Mouse (Mus musculus): ENCODE measurements around the gene Hs6st3.
"Not testable (repeated sequence)": the region's sequence is repeated elsewhere in the genome, so short reads cannot be mapped to it uniquely, and the experiment has no call there.

Gene Hs6st3

DNA sequence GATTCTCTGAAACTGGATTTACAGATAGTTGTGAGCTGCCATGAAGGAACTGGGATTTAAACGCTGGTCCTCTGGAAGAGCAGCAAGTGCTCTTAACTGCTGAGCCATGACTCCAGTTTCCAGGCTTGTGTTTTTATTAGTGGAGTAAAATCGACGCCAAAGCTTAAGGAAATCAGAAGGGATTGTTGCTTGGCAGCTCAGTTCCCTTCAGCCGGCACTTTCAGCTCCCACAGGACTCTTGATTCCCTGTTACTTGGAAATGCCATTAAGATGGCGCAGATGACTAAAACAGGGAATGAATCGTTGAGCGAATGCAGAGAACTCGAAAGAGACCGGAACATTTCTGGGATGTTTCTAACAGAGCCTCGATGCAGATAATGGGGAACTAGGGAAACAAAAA, 112.2 kb downstream of the Hs6st3 start:
- no peak for DNase-seq

DNA sequence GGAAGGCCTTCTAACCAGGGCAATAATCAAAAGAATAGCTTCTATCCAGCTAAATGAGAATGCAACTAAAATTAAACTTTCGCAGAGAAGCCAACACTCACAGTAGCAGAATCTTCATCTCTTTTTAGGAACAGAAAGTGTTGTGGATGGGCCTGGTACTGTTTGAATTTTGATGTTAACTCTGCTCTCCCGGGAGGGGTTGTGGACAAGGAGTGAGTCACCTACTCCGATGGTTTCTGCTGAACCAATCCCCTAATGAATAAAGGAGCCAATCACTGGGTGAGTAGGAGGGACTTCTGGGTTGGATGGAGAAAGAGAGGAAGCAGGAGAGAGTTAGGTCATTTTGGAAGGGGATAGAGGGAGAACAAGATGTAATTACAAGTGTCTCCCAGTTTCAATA, 117.3 kb downstream of the Hs6st3 start:
- DNase-seq, result no peak

DNA sequence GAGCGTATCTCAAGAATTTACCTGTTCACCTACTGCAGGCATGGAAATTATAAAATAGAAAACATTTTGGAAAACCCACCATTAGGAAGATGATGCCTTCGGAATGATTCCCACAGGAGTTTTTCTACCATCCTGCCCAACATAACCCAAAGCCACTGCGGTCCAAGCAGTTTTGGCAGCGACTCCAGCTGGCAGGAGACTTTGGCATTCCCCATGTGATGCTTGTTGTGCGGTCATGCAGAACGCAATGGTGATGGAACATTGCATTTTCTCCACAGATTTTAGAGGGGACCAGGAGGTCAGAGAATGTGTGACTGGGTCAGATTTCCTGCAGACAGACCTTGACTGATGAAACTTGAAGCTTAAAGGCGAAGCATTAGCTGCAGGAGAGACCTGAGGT, 118.9 kb downstream of the Hs6st3 start:
- peak; percentile 94 for DNase-seq

DNA sequence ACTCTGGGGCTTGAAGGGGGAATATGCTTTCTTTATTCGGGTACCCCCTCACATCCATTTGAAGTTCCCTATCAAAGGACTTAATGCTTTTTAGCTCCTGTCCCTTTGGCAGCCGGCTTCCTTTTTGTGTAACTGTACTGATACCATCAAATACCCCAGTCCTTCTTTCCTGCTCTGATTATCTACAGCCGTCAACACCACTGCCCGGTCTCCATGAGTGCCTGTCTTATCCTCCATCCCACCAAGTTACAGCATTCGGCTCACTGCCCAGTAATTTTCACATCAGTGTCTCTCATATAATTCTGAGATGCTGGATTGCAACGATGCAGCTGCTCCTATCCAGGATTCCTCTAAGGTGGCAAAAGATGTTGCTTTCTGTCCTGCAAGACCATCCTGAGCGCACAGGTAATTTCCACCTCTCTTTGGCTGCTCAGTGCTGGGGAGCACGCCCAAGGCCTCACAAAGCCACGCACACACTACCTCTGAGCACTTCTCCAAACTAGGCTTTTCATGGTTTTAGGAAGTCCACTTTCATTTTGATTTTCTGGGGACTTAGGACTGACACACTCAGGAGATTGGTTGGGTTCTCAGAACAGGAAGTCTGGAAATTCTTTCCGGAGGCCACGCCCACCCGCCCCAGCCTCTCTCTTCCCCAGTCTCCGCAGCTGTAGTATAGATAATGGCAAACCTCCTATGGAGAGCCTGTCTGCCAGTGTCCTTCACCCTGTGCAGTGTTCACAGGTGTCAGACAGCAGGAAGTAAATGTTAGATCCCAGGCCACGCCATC, 122.2 kb downstream of the Hs6st3 start:
- no peak for DNase-seq

DNA sequence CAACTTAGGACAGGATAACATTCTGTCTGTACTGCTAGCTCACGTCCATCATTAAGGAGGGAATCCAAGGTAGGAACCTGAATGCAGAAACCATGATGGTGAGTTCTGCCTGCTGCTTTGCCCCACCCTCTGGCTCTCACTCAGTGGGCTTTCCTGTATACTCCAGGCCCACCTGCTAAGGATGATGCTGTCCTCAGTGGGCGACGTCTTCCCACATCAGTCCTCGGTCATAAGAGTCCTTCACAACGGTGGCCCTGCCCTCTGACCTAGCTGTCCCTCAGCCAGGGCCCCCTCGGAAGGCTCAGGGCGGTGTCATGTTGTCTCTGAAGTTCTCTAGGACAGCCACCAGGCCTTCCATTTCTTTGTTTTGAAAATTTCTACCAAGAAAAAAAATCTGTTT, 128.2 kb downstream of the Hs6st3 start:
- DNase-seq, result no peak

DNA sequence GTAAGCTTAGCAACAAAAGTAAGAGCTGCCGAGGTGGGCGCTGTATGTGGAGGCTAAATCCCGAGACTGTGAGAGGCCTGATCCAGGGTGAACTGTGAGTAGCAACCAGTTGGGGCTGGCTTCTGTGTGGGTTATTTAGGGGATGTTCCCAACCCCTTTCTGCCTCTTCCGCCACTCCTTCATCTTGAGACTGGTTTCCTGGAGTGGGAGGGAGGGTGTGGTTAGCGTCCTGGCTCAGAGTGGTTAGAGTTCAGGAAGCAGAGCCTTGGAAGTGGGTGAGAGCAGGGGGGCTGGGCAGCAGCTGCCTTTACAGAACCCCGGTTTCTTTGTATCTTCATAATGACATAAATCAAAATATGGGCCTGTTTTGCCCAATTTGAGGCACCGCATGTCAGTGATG, 134.9 kb downstream of the Hs6st3 start:
- DNase-seq, result no peak

DNA sequence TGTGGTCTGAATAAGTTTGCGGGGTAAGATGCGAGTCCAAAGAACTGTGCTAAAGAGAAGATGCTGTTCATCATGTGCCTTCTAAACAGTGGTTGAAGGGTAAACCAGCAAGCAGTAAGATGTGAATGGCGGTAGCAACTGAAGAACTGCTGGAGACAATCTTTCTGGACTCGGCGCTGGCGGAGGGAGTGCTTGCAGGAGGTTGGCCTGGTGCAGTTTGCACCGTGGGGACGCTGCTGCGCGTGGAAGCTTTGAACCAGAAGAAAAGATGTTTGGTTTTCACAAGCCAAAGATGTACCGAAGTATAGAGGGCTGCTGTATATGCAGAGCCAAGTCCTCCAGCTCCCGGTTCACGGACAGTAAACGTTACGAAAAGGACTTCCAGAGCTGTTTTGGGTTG, 140.0 kb downstream of the Hs6st3 start:
- DNase-seq, result not testable (repeated sequence)

DNA sequence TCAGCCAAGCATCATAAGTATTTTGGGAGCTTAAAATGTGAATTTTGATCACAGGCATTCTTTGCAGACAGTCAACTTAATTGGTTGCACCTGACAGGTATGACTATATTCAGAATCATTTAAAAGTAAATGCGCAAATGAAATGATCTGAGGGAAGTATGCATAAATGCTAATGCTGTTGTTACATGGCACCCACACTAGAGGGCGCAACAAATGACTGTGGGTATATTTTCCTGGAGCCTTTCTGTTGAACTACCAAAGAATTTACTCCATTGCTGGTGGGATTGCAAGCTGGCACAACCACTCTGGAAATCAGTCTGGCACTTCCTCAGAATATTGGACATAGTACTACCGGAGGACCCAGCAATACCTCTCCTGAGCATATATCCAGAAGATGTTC, 145.8 kb downstream of the Hs6st3 start:
- DNase-seq, result no peak

DNA sequence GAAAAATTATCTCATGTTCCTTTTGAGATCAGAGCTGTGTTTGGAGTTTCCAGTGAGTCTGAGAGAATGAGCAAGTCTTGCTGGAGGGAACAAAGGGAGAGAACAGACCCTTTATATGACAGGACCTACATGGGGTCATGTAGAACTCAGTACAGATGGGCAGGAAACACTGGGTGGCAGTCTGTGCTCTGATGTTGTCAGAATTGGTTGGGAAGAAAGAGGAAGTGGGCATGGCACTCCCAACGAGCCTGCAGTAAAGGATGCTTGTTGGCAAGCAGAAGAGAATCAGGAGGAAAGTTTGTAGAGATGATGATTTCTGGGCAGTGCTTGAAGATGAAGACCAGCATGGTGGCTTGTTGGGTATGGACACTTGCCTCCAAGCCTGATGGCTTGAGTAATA, 151.5 kb downstream of the Hs6st3 start:
- no peak for DNase-seq

DNA sequence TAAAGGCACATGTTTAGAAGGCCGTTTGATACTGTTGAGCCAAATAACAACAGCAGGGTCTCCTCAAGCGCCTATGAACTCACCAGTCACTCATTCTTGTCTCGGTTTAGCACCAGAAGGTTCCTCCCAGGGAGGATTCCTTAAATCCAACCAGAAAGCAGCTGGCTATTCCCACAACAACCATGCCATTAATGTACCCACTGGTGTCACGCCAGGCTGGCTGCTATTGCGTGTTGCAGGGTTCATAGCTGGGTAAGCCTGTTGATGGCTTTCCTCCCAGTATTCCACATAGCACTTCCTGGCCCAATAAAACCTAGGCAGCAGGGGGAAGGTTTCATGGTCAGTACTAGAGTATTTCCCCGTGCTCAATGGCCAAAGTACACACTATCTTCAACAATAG, 155.9 kb downstream of the Hs6st3 start:
- DNase-seq, result peak; percentile 40 to 45

DNA sequence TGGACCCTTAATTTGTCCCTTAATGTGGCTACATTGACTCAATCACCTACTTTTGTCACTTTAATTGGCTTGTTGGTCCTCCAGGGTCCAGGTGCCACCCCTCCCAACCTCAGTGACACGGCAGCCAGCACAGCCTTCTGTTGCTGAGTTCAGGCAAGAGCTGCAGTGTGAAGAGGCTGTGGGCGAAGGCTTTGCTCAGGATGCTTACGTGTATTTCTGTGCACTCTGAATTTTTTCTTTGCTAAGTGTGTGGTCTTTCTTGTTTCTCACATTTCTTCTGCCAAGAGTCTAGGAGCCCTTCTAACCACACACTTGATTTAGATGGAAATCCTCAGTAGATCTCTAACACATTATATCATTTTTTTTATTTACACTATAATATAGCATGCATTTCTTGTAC, 168.3 kb downstream of the Hs6st3 start:
- peak; percentile 6 to 7 for DNase-seq

DNA sequence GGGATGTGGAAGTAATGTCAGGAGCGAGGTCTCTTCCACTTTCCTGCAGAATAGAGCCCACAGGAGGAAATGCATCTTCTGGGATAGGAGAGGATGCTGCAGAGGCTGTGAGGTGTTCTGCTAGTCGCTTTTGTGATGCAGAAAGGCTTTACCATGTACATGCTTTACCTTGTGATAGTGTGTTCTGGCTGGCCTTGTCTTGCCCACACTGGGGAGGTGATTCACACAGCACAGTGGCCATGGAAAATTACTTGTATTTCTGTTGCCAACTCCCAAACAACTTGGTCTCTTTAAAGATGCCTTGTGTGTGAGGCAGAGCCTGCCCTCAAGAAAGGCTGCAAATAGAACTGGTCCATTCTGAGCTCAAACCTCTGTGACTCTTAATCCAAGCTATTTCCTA, 180.2 kb downstream of the Hs6st3 start:
- DNase-seq, result no peak

DNA sequence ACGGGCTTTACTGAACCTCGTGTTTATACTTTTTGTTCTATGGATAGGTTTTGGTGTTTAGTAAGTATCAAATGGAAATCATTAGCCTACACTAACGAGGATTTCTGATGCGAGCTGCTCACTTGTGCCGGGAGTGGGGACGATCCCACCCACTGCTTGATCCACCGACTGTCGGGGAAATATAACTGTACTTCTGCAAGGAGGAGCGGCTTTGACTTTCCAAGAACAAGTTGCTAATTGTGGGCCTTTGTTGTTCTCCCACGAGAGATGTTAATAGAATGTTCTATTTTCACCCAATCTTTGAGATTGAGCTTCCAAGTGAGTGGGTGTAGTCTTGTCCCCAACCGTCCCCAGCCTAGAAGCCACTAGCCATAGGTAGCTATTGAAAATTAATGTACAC, 209.1 kb downstream of the Hs6st3 start:
- DNase-seq, result no peak

DNA sequence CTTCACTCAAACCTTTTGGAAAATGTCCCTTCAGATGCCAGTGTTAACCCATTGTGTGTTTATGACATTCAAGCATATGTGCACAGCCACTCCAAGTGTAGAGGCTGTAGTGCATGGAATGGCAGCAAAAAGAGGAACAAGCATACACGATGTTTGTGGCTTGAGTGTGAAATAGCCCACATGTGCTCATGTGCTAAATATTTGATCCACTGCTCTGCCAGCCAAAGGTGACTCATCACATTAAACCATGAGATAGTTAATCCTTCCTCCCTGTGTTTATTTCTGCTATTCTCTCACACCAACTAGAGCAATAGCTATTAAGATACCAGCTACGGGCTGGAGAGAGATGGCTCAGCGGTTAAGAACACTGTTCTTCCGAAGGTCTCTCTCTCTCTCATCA, 223.3 kb downstream of the Hs6st3 start:
- no peak for DNase-seq

DNA sequence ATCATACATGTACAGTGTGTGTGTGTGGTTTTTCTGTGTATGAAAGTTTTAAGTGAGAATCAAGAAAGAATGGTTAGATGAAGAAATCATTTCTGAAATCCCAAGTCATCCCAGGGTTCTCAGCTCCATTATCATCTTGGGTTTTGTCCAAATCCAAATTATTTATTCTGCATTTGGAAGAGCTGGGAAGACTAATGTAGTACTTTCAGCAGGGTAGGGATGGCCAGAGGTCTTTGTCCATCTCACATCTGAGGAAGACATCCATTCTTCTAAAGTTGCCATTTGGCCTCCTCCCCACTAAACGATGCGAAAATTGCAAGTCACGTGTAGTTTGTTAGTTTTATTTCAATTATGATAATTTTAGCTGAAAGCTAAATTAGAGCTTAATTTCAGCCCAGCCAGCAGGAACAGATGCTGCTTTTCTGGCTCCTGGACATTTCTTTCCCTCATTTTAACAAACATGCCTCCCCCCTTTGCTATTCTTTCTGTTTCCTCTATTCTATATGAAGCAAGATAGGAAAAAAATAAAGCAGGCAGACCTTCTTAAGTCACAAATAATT, 229.8 kb downstream of the Hs6st3 start:
- peak; percentile 5 to 18 for DNase-seq

DNA sequence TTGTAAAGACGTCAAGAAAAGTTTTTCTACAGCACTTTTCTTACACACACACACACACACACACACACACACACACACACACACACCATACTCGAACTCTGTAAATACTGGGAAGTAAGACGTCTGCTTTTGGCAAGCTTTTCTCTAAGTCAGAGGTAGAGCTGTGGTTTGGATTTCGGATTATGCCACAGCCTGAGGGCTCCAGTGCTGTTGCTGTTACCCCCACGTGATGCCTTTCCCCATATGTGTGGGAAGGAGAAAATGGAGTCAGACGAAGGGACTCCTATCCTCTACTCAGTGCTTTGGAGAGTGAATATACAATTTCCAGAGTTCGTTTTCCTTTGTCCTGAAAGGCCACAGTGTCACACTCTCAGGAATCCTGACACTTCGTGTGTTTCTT, 231.1 kb downstream of the Hs6st3 start:
- DNase-seq, result peak in 1 of 2 experiments; percentile 2

DNA sequence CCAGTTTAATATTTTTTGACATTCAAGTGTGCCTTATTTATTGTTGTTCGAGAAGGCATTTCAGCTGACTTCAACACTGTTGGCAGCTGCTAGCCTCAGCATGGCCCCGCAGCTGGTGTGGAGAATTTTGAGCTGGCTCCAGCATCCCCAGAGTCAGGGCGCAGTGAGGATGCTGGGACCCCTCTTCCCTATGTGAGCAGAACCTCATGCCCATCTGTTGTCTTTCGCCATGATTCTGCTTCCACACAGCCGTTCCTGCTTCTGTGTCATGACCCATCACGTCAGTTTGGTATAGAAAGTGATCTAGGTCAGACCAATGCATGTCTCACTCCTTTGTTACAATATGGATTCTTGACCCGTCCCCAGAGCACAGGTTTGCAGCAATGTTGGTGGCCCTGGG, 231.9 kb downstream of the Hs6st3 start:
- DNase-seq, result peak; percentile 46 to 62

DNA sequence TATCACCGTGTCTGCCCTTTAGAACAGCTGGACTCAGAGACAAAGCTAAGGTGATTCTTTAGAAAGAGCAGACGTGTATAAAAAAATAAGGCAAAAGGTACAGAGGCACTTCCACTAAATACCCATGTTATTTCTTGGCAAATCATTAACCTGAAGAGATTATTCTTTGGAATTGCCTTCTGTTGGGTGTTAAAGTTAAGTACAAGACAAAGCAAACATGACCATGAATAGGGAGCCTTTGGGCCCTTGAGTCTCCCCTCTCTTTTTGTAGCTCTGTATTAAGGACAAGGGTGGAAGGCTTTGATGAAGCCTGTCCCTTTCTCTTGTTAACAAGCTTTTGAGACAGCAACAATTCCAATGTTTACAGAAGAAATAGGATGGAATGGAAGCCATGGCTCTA, 241.2 kb downstream of the Hs6st3 start:
- DNase-seq, result no peak

DNA sequence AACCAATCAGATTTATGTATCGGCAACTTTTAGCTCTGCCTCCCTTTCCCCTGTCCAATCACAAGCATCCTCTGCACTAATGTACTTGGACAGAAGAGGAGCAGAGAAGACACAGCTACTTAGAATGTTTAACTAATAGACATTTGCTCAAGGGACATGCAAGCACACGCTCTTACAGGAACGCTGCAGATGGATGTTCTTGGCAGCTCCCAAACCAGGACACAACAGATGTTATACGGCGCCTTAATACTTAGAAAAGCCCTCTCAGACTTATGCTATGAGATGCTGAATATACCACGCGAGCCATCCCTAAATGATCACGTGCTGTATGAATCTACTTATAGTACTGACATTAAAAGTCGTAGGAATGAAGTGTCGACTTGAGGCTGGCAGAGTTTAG, 263.5 kb downstream of the Hs6st3 start:
- no peak for DNase-seq

DNA sequence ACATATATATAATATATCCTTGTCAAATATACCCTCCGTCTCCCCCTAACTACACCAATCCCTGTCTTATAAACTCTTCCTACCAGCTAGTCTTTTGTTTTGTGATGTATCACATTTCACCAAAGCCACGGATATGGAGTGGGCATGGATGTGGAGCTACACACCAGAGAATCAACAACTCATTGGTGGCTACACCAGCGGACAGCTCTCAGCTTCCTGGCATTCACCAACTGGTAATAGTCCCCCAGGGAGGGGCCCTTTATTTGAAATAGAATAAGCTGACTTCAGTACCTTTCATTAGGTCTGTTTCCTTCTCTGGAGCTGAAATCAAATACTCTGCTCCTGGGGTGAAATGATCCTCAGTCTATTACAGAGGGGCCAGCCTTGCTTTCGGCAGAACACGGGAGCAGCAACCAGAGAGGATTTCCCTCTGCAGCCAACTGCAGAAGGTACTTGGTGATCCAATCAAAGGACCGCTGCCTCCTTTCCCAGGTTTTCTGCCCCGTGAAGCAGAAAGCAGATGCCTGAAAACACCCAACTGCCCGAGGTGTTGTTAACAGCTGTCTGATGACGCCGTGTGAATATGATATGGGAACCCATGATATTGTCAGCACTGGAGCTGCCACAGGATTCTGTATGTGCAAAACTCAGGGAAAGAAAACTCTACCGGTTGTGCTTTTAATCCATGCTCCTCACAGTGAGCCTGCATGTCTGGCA, 271.4 kb downstream of the Hs6st3 start:
- no peak for DNase-seq

DNA sequence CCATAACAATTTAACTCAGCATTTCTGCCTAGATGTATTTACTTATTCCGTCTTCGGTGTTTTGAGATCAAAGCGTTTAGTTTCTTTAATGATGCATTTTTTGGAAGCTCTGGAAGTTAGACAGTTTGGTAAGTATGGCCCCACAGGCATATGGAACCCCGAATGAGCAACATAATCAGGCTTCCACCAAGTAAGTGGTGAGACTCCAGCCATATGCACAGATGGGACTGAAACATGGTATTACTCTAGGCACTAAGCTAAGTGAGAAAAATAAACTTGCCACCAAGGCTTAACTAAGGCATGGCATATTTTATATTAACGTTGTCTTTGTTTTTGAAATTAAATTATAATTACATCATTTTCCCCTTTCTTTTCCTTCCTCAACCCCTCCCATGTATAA, 284.8 kb downstream of the Hs6st3 start:
- no peak for DNase-seq

DNA sequence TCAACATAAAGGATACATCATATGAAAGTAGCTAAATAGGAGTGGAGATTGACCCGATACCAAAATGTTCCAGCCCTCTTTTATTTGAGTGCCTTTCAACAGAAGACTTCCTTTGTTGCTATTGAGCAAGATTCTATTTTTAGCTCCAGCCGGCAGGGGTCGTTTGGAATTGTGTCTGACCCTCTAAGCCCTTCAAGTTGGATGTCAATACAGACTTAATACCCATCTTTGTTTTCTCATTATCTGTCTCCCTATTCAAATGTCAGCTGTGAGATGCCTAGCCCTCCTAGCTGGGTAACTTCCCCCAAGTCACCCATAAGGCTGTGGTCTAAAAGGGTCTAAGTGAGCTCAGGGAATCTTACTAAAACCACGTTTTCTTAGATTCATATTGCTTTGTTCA, 312.3 kb downstream of the Hs6st3 start:
- no peak for DNase-seq

DNA sequence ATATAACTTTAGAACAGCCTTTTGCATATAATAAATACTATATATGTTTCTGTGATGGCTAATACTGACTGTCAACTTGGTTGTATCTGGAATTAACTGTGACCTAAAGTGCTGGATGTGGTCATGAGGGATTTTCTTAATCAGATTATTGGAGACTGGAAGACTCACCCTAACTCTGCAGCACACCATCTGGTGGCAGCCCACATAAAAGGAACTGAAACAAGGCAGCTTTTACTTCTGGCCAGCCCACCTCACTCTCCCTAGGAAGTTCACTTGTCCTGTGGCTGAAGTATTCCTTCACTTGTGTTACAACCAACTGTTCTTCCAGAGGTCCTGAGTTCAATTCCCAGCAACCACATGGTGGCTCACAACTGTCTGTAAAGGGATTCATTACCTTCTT, 313.5 kb downstream of the Hs6st3 start:
- DNase-seq, result no peak

DNA sequence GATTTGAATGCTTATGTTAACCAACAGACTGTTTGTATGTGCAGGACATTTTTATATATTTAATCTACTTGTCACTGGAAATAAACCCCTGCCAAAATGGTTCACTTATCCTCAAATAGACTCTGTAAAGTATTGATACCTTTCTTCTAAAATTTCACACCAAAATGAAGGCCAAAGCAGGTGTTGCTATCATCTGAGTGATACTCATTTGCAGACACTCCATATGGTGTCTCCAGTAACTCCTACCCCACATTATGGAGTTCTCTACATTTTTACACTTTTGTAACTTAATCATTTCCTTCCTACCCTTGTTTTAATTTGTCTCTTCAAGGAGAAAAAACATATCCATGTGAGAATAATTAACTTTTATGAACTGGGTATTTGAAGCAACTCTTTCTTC, 314.2 kb downstream of the Hs6st3 start:
- DNase-seq, result no peak

All from cerebellum, postnatal 14 days (tissue).